8 mouse cellular contexts compared by ENCODE assay signal in the genomic region with DNA sequence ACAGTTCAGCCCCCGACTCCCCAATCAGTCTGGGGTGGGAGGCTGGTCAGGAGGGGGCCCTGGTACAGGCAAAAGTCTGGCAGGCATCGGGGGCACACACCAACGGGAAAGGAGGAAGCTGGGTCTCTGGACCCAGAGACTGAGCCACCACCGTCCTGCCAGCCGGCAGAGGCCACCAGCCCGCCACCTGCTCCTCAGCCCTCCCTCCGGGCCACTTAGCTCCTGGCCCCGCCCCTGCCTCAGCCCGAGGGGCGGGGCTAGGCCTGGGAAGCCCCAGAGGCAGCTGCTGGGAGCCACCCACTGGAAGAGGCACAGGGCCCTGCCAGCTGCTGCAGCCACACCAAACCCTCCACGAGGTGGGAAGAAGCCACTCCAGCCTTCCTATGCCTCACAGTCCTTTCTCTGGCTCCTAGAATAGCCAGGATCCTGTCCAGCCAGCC. TPM values are rescaled to one million over a fixed set of nuclear protein-coding genes. Genes with fewer than 3 reads are reported as not detected.
A peak's percentile ranks its signal among the peaks of the same experiment; 100 is the strongest.
DNase-seq lines count a peak whose midpoint lies in the region; ATAC-seq and TF ChIP-seq lines count a peak whose summit lies in the region.

A gene (minus strand): TSS at position 186 of the 440 bp plus-strand sequence.

- peaks cover 3% of the 10 kb centered on the region; the same call in 1 of the 2 replicates for H3K9me3 ChIP-seq in heart, embryonic 11.5 days (replicated peaks; ENCODE audit: control insufficient read depth, low read length)
- peaks cover 6% of the 10 kb centered on the region for H3K9me3 ChIP-seq in liver, embryonic 16.5 days (replicated peaks; ENCODE audit: control insufficient read depth, low read length)
- 0 out of 2 replicates have a peak, but pooled peaks cover 3% of the 10 kb centered on the region for H3K9me3 ChIP-seq in stomach, postnatal 0 days (ENCODE audit: control insufficient read depth, low read length)

- WGBS in heart, embryonic 11.5 days (ENCODE audit: insufficient replicate concordance), result 2% methylated on average over 11 of the region's 11 CpGs
- WGBS in liver, embryonic 16.5 days (ENCODE audit: insufficient replicate concordance), result 4% methylated on average over 11 of the region's 11 CpGs
- WGBS in stomach, postnatal 0 days, result 4% methylated on average over 11 of the region's 11 CpGs

- peak within 1 kb of the TSS; percentile 46; the same call in 1 of the 2 replicates for H3K9ac ChIP-seq in heart, embryonic 11.5 days (ENCODE audit: low read depth, low read length)
- peak within 1 kb of the TSS; percentile 45 for H3K9ac ChIP-seq in liver, embryonic 16.5 days (ENCODE audit: low read depth, low read length)
- H3K9ac ChIP-seq in stomach, postnatal 0 days (ENCODE audit: low read length), result 0 out of 2 replicates have a peak within 1 kb of the TSS, but pooled peaks have one; percentile 13

- DNase-seq in B cell, adult 2 months, result peak; percentile 86 to 87
- peak; percentile 80 to 85 for DNase-seq in adrenal gland, adult (ENCODE audit: inconsistent age in 2 of 2, low spot score in 1 of 2)
- DNase-seq in kidney, adult 9 months, result peak; percentile 76
- DNase-seq in natural killer cell, adult 2 months (ENCODE audit: low spot score in 2 of 2), result peak; percentile 77 to 81
- DNase-seq in stomach, postnatal 0 days (ENCODE audit: low spot score), result peak; percentile 77

- H3K4me3 ChIP-seq in heart, embryonic 11.5 days (ENCODE audit: low read depth, low read length), result peak within 1 kb of the TSS; percentile 27
- peak within 1 kb of the TSS; percentile 49 for H3K4me3 ChIP-seq in liver, embryonic 16.5 days (ENCODE audit: low read depth, low read length)
- H3K4me3 ChIP-seq in stomach, postnatal 0 days (ENCODE audit: low read depth, low read length), result peak within 1 kb of the TSS; percentile 17

- no peak within 1 kb of the TSS for H3K27ac ChIP-seq in heart, embryonic 11.5 days (ENCODE audit: low read depth, low read length)
- peak within 1 kb of the TSS; percentile 45 for H3K27ac ChIP-seq in liver, embryonic 16.5 days (ENCODE audit: low read length)
- peak within 1 kb of the TSS; percentile 45; the same call in 1 of the 2 replicates for H3K27ac ChIP-seq in stomach, postnatal 0 days (replicated peaks)

- peak; percentile 23; the same call in 1 of the 2 replicates for TF ChIP-seq CTCF in stomach, postnatal 0 days (IDR thresholded peaks at IDR 0.05; ENCODE audit: low read depth)

- peak; percentile 43; the same call in 1 of the 2 replicates for ATAC-seq in erythroblast, adult 5-6 weeks (replicated peaks; ENCODE audit: low FRiP score, poor library complexity, severe bottlenecking)
- peak; percentile 46 for ATAC-seq in heart, embryonic 11.5 days (replicated peaks; ENCODE audit: insufficient number of reproducible peaks, low FRiP score, low TSS enrichment)
- peak; percentile 66 for ATAC-seq in liver, embryonic 16.5 days (ENCODE audit: low read depth)
- peak; percentile 75 for ATAC-seq in stomach, postnatal 0 days (ENCODE audit: low FRiP score, low TSS enrichment)

- no peaks in the 10 kb centered on the region; the same call in 1 of the 2 replicates for H3K27me3 ChIP-seq in heart, embryonic 11.5 days (ENCODE audit: control insufficient read depth, insufficient read depth, low read length)
- no peaks in the 10 kb centered on the region for H3K27me3 ChIP-seq in liver, embryonic 16.5 days (ENCODE audit: control insufficient read depth, insufficient read depth, low read depth, low read length)
- H3K27me3 ChIP-seq in stomach, postnatal 0 days (ENCODE audit: control insufficient read depth, insufficient read depth, low read length), result no peaks in the 10 kb centered on the region

- peaks cover 11% of the 10 kb centered on the region for H3K4me1 ChIP-seq in heart, embryonic 11.5 days (ENCODE audit: control insufficient read depth, insufficient read depth, low read length)
- peaks cover 11% of the 10 kb centered on the region for H3K4me1 ChIP-seq in liver, embryonic 16.5 days (ENCODE audit: control insufficient read depth, low read depth, low read length)
- H3K4me1 ChIP-seq in stomach, postnatal 0 days (replicated peaks; ENCODE audit: control insufficient read depth, insufficient read depth), result no peaks in the 10 kb centered on the region

- peak within 1 kb of the TSS; percentile 50 for H3K4me2 ChIP-seq in heart, embryonic 11.5 days
- peak within 1 kb of the TSS; percentile 56 for H3K4me2 ChIP-seq in liver, embryonic 16.5 days (ENCODE audit: low read depth, low read length)
- H3K4me2 ChIP-seq in stomach, postnatal 0 days (replicated peaks; ENCODE audit: low read depth), result peak within 1 kb of the TSS; percentile 35

- H3K36me3 ChIP-seq in heart, embryonic 11.5 days (ENCODE audit: control insufficient read depth, insufficient read depth, low read length), result no peaks in the 10 kb centered on the region
- no peaks in the 10 kb centered on the region; the same call in 1 of the 2 replicates for H3K36me3 ChIP-seq in liver, embryonic 16.5 days (ENCODE audit: control insufficient read depth, insufficient read depth)
- H3K36me3 ChIP-seq in stomach, postnatal 0 days (ENCODE audit: control insufficient read depth, insufficient read depth, low read length), result 0 out of 2 replicates have a peak, but pooled peaks cover 3% of the 10 kb centered on the region

- no peak for TF ChIP-seq EP300 in stomach, postnatal 0 days (optimal IDR thresholded peaks at IDR 0.05)

RNA-seq across cellular contexts. Expression of the gene that starts here (rescaled TPM):
- total RNA-seq in erythroblast, adult 5-6 weeks (2015; ENCODE audit: low replicate concordance), result 0.38 and 1.7 TPM in 2 replicates
- 0.17 and 0.98 TPM in 2 replicates for total RNA-seq in erythroblast, adult 5-6 weeks (2017; ENCODE audit: low replicate concordance)
- 3.0 and 3.7 TPM in 2 replicates for polyA plus RNA-seq in heart, embryonic 11.5 days (2014; fragmentation: Nextera tagmentation; extraction: Ambion mirVana)
- 4.5 and 5.4 TPM in 2 replicates for polyA plus RNA-seq in liver, embryonic 16.5 days (2015; fragmentation: Nextera tagmentation; extraction: Ambion mirVana)
- 5.6 and 7.2 TPM in 2 replicates for polyA plus RNA-seq in stomach, postnatal 0 days (2015; fragmentation: Nextera tagmentation; extraction: Ambion mirVana)
